Comparison of ENCODE assay signal across 9 mouse cellular contexts in the genomic region with DNA sequence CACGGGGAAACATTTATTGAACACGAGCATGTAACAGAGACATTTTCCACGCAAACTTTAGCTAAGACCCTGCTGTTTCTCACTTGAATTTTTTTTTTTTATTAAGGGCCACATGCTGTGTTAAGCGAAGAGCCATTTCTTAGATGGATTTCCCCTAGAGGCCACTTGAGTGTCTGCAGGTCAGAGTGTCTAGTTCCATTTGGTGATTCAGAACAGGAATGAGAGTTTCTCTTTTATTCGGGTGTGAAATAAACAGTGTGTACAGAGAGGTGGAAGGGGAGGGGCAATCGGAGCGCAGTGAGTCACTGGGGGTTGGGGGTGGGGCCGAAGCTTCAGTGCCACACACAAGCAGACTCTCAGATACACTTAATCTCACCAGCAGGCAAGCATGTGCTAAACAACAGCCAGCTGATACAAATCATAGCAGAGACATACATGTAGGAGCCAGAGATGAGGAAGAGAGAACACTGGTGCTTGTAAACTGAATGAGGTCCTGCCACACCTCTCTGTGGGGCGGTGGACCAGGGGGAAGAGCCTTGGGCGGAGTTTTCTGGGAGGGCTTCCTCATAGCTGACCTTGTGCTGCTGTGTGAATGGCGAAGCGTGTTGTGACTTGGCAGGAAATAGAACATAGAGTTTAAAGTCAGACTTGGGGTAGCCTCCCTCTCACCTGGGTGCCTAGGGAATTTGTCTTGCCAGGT. TPM values are rescaled to one million over a fixed set of nuclear protein-coding genes. Genes with fewer than 3 reads are reported as not detected.
DNase-seq lines count a peak whose midpoint lies in the region; ATAC-seq and TF ChIP-seq lines count a peak whose summit lies in the region.
"Had no signal": no experiment of that assay in that cellular context is flagged by ENCODE, and none has a peak within 500 bp of the region (broad histone marks: within the 10 kb centered on the region; RNA-seq: fewer than 3 reads in every experiment).

No protein-coding gene starts in this region.

- peak; percentile 58 for DNase-seq in kidney, postnatal 0 days (ENCODE audit: low spot score)
- peak; percentile 50 for DNase-seq in MN1 (ENCODE audit: low spot score)
- no peak for DNase-seq in layer of hippocampus, adult 18-20 months (ENCODE audit: low spot score in 2 of 2)
- no peak for DNase-seq in left cerebral cortex, postnatal 36 days (ENCODE audit: low spot score in 2 of 2)
- no peak for DNase-seq in layer of hippocampus, adult 11-12 months (ENCODE audit: low spot score)

- TF ChIP-seq POLR2A in olfactory bulb, adult 2 months (IDR thresholded peaks at IDR 0.05; ENCODE audit: insufficient read depth, low read depth, low read length): no peak

- no peak overlapping the region for H3K27ac ChIP-seq in kidney, postnatal 0 days
- H3K27ac ChIP-seq in kidney, embryonic 15.5 days: no peak overlapping the region
- H3K27ac ChIP-seq in embryonic facial prominence, embryonic 13.5 days: no peak overlapping the region
- H3K27ac ChIP-seq in olfactory bulb, adult 2 months (ENCODE audit: insufficient read depth, low read depth, low read length): peak overlapping the region; percentile 69
- H3K27ac ChIP-seq: limb, embryonic 13.5 days had no signal

- H3K9ac ChIP-seq in kidney, postnatal 0 days (ENCODE audit: low read depth, low read length): no peak overlapping the region
- H3K9ac ChIP-seq in kidney, embryonic 15.5 days: no peak overlapping the region
- H3K9ac ChIP-seq in embryonic facial prominence, embryonic 13.5 days: 0 out of 2 replicates have a peak overlapping the region, but pooled peaks have one; percentile 16
- H3K9ac ChIP-seq: limb, embryonic 13.5 days had no signal

- H3K4me2 ChIP-seq in kidney, postnatal 0 days (ENCODE audit: low read length): no peak overlapping the region
- H3K4me2 ChIP-seq in kidney, embryonic 15.5 days: no peak overlapping the region
- H3K4me2 ChIP-seq in embryonic facial prominence, embryonic 13.5 days: no peak overlapping the region
- H3K4me2 ChIP-seq: limb, embryonic 13.5 days had no signal

- no peaks in the 10 kb centered on the region for H3K36me3 ChIP-seq in kidney, postnatal 0 days (ENCODE audit: insufficient read depth, low read length)
- H3K36me3 ChIP-seq in kidney, embryonic 15.5 days: no peaks in the 10 kb centered on the region
- H3K36me3 ChIP-seq in embryonic facial prominence, embryonic 13.5 days: no peaks in the 10 kb centered on the region
- H3K36me3 ChIP-seq: limb, embryonic 13.5 days had no signal

- intact Hi-C loops in left cerebral cortex, postnatal 36 days (cut with DNase I): loop anchor here (5.0 kb wide), 1 partner anchor 115 kb away; no protein-coding TSS in a partner anchor

- ATAC-seq in kidney, postnatal 0 days (replicated peaks; ENCODE audit: low FRiP score, low read depth): 0 out of 2 replicates have a peak, but pooled peaks have one; percentile 15
- no peak for ATAC-seq in kidney, embryonic 15.5 days (replicated peaks; ENCODE audit: low FRiP score)
- no peak for ATAC-seq in embryonic facial prominence, embryonic 13.5 days (ENCODE audit: insufficient number of reproducible peaks, insufficient read depth, low FRiP score, low TSS enrichment, low read depth)

- peaks cover 14% of the 10 kb centered on the region for H3K27me3 ChIP-seq in kidney, postnatal 0 days (ENCODE audit: insufficient read depth, low read length)
- peaks cover 52% of the 10 kb centered on the region for H3K27me3 ChIP-seq in kidney, embryonic 15.5 days
- H3K27me3 ChIP-seq in embryonic facial prominence, embryonic 13.5 days: peaks cover 55% of the 10 kb centered on the region

- no peak overlapping the region for H3K4me3 ChIP-seq in kidney, postnatal 0 days (replicated peaks; ENCODE audit: low read depth, low read length)
- H3K4me3 ChIP-seq in kidney, embryonic 15.5 days (replicated peaks): no peak overlapping the region
- H3K4me3 ChIP-seq in embryonic facial prominence, embryonic 13.5 days: no peak overlapping the region
- H3K4me3 ChIP-seq in olfactory bulb, adult 2 months (ENCODE audit: insufficient read depth, low read depth, low read length): no peak overlapping the region
- H3K4me3 ChIP-seq: limb, embryonic 13.5 days had no signal

- peaks cover 9% of the 10 kb centered on the region for H3K4me1 ChIP-seq in kidney, postnatal 0 days (replicated peaks; ENCODE audit: insufficient read depth, low read length)
- peaks cover 33% of the 10 kb centered on the region for H3K4me1 ChIP-seq in kidney, embryonic 15.5 days
- peaks cover 28% of the 10 kb centered on the region for H3K4me1 ChIP-seq in embryonic facial prominence, embryonic 13.5 days
- peaks cover 23% of the 10 kb centered on the region for H3K4me1 ChIP-seq in olfactory bulb, adult 2 months (ENCODE audit: control insufficient read depth, insufficient read depth, low read length)

- 60% methylated on average over 12 of the region's 12 CpGs for WGBS in kidney, postnatal 0 days
- WGBS in kidney, embryonic 15.5 days: 58% methylated on average over 12 of the region's 12 CpGs
- WGBS in embryonic facial prominence, embryonic 13.5 days: 54% methylated on average over 12 of the region's 12 CpGs
- WGBS in olfactory bulb, adult 2 months: 32% methylated on average over 12 of the region's 12 CpGs

- TF ChIP-seq CTCF in kidney, postnatal 0 days (IDR thresholded peaks at IDR 0.05; ENCODE audit: low read depth): peak; percentile 50; the same call in 1 of the 2 replicates
- no peak for TF ChIP-seq CTCF in olfactory bulb, adult 2 months (IDR thresholded peaks at IDR 0.05; ENCODE audit: insufficient read depth, low read depth, low read length)

- no peaks in the 10 kb centered on the region for H3K9me3 ChIP-seq in kidney, postnatal 0 days (replicated peaks; ENCODE audit: low read length)
- H3K9me3 ChIP-seq in kidney, embryonic 15.5 days (replicated peaks): no peaks in the 10 kb centered on the region
- no peaks in the 10 kb centered on the region for H3K9me3 ChIP-seq in embryonic facial prominence, embryonic 13.5 days
- H3K9me3 ChIP-seq: limb, embryonic 13.5 days had no signal

RNA-seq across cellular contexts. Expression of a gene that starts 3.3 kb away (rescaled TPM):
- polyA plus RNA-seq in kidney, postnatal 0 days (2015; fragmentation: Nextera tagmentation; extraction: Ambion mirVana): 1.1 and 1.4 TPM in 2 replicates
- 0.92 and 1.2 TPM in 2 replicates for polyA plus RNA-seq in kidney, embryonic 15.5 days (2015; fragmentation: Nextera tagmentation; extraction: Ambion mirVana)
- polyA plus RNA-seq in embryonic facial prominence, embryonic 13.5 days (2015; fragmentation: Nextera tagmentation; extraction: Ambion mirVana): 0.73 and 1.7 TPM in 2 replicates
- not detected in 2 replicates for polyA plus RNA-seq in olfactory bulb, adult 2 months (2012; ENCODE audit: insufficient read depth, insufficient read length, low replicate concordance, missing spikeins)
- total RNA-seq in layer of hippocampus, adult 18-20 months (2021): 10 to 100 TPM; 37.2 to 44.9 TPM
- total RNA-seq in left cerebral cortex, postnatal 36 days (2021): 10 to 100 TPM; 59.3 to 65.4 TPM

Comparison
In these comparisons a context has a peak if more than half of its experiments do, and no peak if none do; other contexts are left out.
1. DNase-seq: peak in kidney, postnatal 0 days (single experiment) and MN1 (single experiment); none in layer of hippocampus, adult 18-20 months (0 of 2), left cerebral cortex, postnatal 36 days (0 of 2) and layer of hippocampus, adult 11-12 months (single experiment).